Mouse (Mus musculus) heart, postnatal 14 days (tissue): ENCODE data around the gene Pacrg. TPM values are rescaled to one million over a fixed set of nuclear protein-coding genes. Genes with fewer than 3 reads are reported as not detected.

Source experiments
- DNase-seq, 2 experiments: peaks; one replicate each; pipeline ENCODE4 v3.0.0; 2021 to 2022
- intact Hi-C: fragments of 180-260 bp; cut with DNase I; formaldehyde crosslinking; loops from one replicate; pipeline ENCODE4 v1.15.1; 2025
- long read RNA-seq, 2 experiments: library from polyadenylated mRNA; stranded (forward); transcript quantifications; one replicate each; pipeline ENCODE4 v2.0.0; 2021
- total RNA-seq, 2 experiments: library from RNA; stranded (reverse); gene quantifications; 2 replicates each; pipeline ENCODE4 v1.2.3; 2021

Pacrg gene
- total RNA-seq = 1 to 10 TPM in 1 of 2 experiments, under 1 TPM in 1; 0.66 to 1.4 TPM
- long read RNA-seq, experiment 1, partial matches to known transcripts = 0 of 2 reads
- long read RNA-seq, experiment 1, other reads (novel, unspliced or antisense) = 0 of 2 reads
- long read RNA-seq, experiment 2 = 0 reads

- intact Hi-C loops = no loop called here
Measured at GRCm38 (mm10) chr17:10840148-10840707, at the start of gene Pacrg, which contains the start of gene Prkn. Pacrg (minus strand) TSS chr17:10840311. Prkn (plus strand) TSS chr17:10840384.

GRCm38 (mm10) chr17:10887924-10888323 lies 47.8 kb upstream of the Pacrg start:
- intact Hi-C loops = no loop called here
- DNase-seq = peak; percentile 3 to 16

More at GRCm38 (mm10) chr17:10840148-10840707, at the start of gene Pacrg, which contains the start of gene Prkn:
- peak; percentile 98 for DNase-seq

GRCm38 (mm10) chr17:10882260-10882659 lies 42.1 kb upstream of the Pacrg start:
- no peak for DNase-seq
- intact Hi-C loops = no loop called here

GRCm38 (mm10) chr17:10878986-10879385 lies 38.9 kb upstream of the Pacrg start:
- DNase-seq = no peak
- intact Hi-C loops = no loop called here

GRCm38 (mm10) chr17:10874208-10875187 lies 34.4 kb upstream of the Pacrg start:
- no peak for DNase-seq
- intact Hi-C loops = no loop called here

GRCm38 (mm10) chr17:10854207-10854606 lies 14.1 kb upstream of the Pacrg start:
- intact Hi-C loops = no loop called here
- DNase-seq = peak; percentile 14 to 30

- intact Hi-C loops = no loop called here
Measured at GRCm38 (mm10) chr17:10840731-10841201, 655 bp upstream of the Pacrg start.

GRCm38 (mm10) chr17:10818971-10819370 lies 21.1 kb downstream of the Pacrg start:
- DNase-seq = no peak
- intact Hi-C loops = no loop called here

More at GRCm38 (mm10) chr17:10840731-10841201, 655 bp upstream of the Pacrg start:
- DNase-seq = peak; percentile 31 to 51

GRCm38 (mm10) chr17:10808571-10808970 lies 31.5 kb downstream of the Pacrg start:
- DNase-seq = no peak
- intact Hi-C loops = no loop called here

- intact Hi-C loops = no loop called here
- DNase-seq = no peak
Measured at GRCm38 (mm10) chr17:10807261-10807998, 32.7 kb downstream of the Pacrg start.

- intact Hi-C loops = no loop called here
- no peak for DNase-seq
Measured at GRCm38 (mm10) chr17:10806692-10807091, 33.4 kb downstream of the Pacrg start.

GRCm38 (mm10) chr17:10791661-10792060 lies 48.5 kb downstream of the Pacrg start:
- intact Hi-C loops = no loop called here
- DNase-seq = no peak

GRCm38 (mm10) chr17:10784401-10784920 lies 55.6 kb downstream of the Pacrg start:
- no peak for DNase-seq
- intact Hi-C loops = no loop called here

GRCm38 (mm10) chr17:10776503-10776902 lies 63.6 kb downstream of the Pacrg start:
- no peak for DNase-seq
- intact Hi-C loops = no loop called here

- DNase-seq = no peak
- intact Hi-C loops = no loop called here
Measured at GRCm38 (mm10) chr17:10774468-10774867, 65.6 kb downstream of the Pacrg start.

- intact Hi-C loops = no loop called here
- DNase-seq = no peak
Measured at GRCm38 (mm10) chr17:10772207-10772606, 67.9 kb downstream of the Pacrg start.

GRCm38 (mm10) chr17:10769873-10770272 lies 70.2 kb downstream of the Pacrg start:
- intact Hi-C loops = no loop called here

GRCm38 (mm10) chr17:10766735-10767406 lies 73.2 kb downstream of the Pacrg start:
- no peak for DNase-seq
- intact Hi-C loops = no loop called here

More at GRCm38 (mm10) chr17:10769873-10770272, 70.2 kb downstream of the Pacrg start:
- no peak for DNase-seq

GRCm38 (mm10) chr17:10764343-10764742 lies 75.8 kb downstream of the Pacrg start:
- no peak for DNase-seq
- intact Hi-C loops = no loop called here
